Comparison of ENCODE assay signal across 8 mouse cellular contexts in the genomic region with DNA sequence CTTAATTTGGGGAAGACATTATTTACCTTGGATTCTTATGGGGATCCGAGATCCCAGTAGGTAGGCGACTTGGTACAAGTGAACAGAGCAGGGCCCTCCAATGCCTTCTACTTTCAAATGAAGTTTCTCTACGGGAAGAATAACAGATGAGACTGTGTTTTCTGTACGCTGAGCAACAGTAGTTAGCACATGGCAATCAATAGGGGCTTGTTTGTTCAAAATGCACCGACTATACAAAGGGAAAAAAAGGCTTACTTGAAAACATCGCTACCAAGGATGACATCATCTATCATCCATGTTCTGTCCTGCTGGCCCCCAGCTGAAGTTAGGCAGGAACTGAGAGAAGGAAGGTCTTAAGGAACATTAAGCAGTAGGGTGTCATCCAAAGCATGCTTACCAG. TPM values are rescaled to one million over a fixed set of nuclear protein-coding genes. Genes with fewer than 3 reads are reported as not detected.
DNase-seq lines count a peak whose midpoint lies in the region; ATAC-seq and TF ChIP-seq lines count a peak whose summit lies in the region.

A gene (plus strand): TSS at position 301 of the 400 bp plus-strand sequence.

- no peak within 1 kb of the TSS for H3K9ac ChIP-seq in intestine, embryonic 14.5 days (ENCODE audit: low read length)

- no peaks in the 10 kb centered on the region for H3K9me3 ChIP-seq in intestine, embryonic 14.5 days (ENCODE audit: control insufficient read depth, low read length)
- H3K9me3 ChIP-seq in megakaryocyte, embryonic 14.5 days: no peaks in the 10 kb centered on the region

- peaks cover 16% of the 10 kb centered on the region for H3K4me1 ChIP-seq in kidney, adult 2 months (ENCODE audit: control insufficient read depth, insufficient read depth, low read length)
- H3K4me1 ChIP-seq in bone marrow, adult 2 months (ENCODE audit: control insufficient read depth, insufficient read depth, low read length): no peaks in the 10 kb centered on the region; the same call in none of the 2 replicates
- H3K4me1 ChIP-seq in intestine, embryonic 14.5 days (replicated peaks; ENCODE audit: control insufficient read depth, insufficient read depth, low read length): peaks cover 9% of the 10 kb centered on the region; the same call in 1 of the 2 replicates
- H3K4me1 ChIP-seq in megakaryocyte, embryonic 14.5 days: peaks cover 8% of the 10 kb centered on the region; the same call in 1 of the 2 replicates

- H3K4me2 ChIP-seq in intestine, embryonic 14.5 days (ENCODE audit: low read length): no peak within 1 kb of the TSS

- no peak for TF ChIP-seq CTCF in kidney, adult 2 months (conservative IDR thresholded peaks at IDR 0.05; ENCODE audit: insufficient read depth, insufficient read length, low read depth, low read length)
- TF ChIP-seq CTCF in bone marrow, adult 2 months (IDR thresholded peaks at IDR 0.05; ENCODE audit: control insufficient read depth, insufficient read depth, low read length): no peak

- intact Hi-C loops in gastrocnemius, postnatal 36 days (cut with DNase I): no loop called here

- H3K4me3 ChIP-seq in kidney, adult 2 months (ENCODE audit: insufficient read depth, low read depth, low read length): no peak within 1 kb of the TSS
- H3K4me3 ChIP-seq in bone marrow, adult 2 months (replicated peaks; ENCODE audit: control insufficient read depth, low read depth, low read length): no peak within 1 kb of the TSS
- no peak within 1 kb of the TSS for H3K4me3 ChIP-seq in intestine, embryonic 14.5 days (ENCODE audit: low read depth, low read length)
- H3K4me3 ChIP-seq in megakaryocyte, embryonic 14.5 days (replicated peaks): no peak within 1 kb of the TSS

- H3K36me3 ChIP-seq in kidney, adult 2 months (ENCODE audit: control insufficient read depth, insufficient read depth, low read length): no peaks in the 10 kb centered on the region
- no peaks in the 10 kb centered on the region for H3K36me3 ChIP-seq in intestine, embryonic 14.5 days (ENCODE audit: control insufficient read depth, insufficient read depth, low read length)
- no peaks in the 10 kb centered on the region for H3K36me3 ChIP-seq in megakaryocyte, embryonic 14.5 days (replicated peaks; ENCODE audit: low read length)

- TF ChIP-seq POLR2A in kidney, adult 2 months (IDR thresholded peaks at IDR 0.05; ENCODE audit: low read depth, low read length): no peak
- TF ChIP-seq POLR2A in bone marrow, adult 2 months (IDR thresholded peaks at IDR 0.05; ENCODE audit: borderline replicate concordance, control insufficient read depth, low read depth, low read length): no peak

- WGBS in kidney, adult 2 months: 97% methylated on average over 6 of the region's 6 CpGs
- 78% methylated on average over 6 of the region's 6 CpGs for WGBS in bone marrow, adult 2 months
- WGBS in intestine, embryonic 14.5 days: 85% methylated on average over 6 of the region's 6 CpGs

- peak within 1 kb of the TSS; percentile 100; the same call in 1 of the 2 replicates for H3K27ac ChIP-seq in kidney, adult 2 months (ENCODE audit: insufficient read depth, low read depth, low read length)
- no peak within 1 kb of the TSS for H3K27ac ChIP-seq in bone marrow, adult 2 months (ENCODE audit: control insufficient read depth, insufficient read depth, low read depth, low read length, poor library complexity)
- peak within 1 kb of the TSS; percentile 91; the same call in 1 of the 2 replicates for H3K27ac ChIP-seq in intestine, embryonic 14.5 days (ENCODE audit: low read depth)

- no peak for DNase-seq in kidney, adult 2 months
- no peak for DNase-seq in kidney, adult 11 months
- no peak for DNase-seq in gastrocnemius, postnatal 36 days
- DNase-seq in intestine, embryonic 14.5 days (ENCODE audit: low spot score): no peak
- DNase-seq in cerebellum, adult 11 months: no peak
- no peak for DNase-seq in kidney, adult 9 months

- H3K27me3 ChIP-seq in kidney, adult 2 months (replicated peaks; ENCODE audit: control insufficient read depth, insufficient read depth, low read length): no peaks in the 10 kb centered on the region
- H3K27me3 ChIP-seq in intestine, embryonic 14.5 days (replicated peaks; ENCODE audit: control insufficient read depth, insufficient read depth, low read length): no peaks in the 10 kb centered on the region
- no peaks in the 10 kb centered on the region for H3K27me3 ChIP-seq in megakaryocyte, embryonic 14.5 days (replicated peaks)

- no peak for ATAC-seq in intestine, embryonic 14.5 days (replicated peaks; ENCODE audit: low FRiP score, low TSS enrichment, low read depth)

RNA-seq across cellular contexts. Expression of the gene that starts here (rescaled TPM):
- 451 and 505 TPM in 2 replicates for polyA plus RNA-seq in kidney, adult 2 months (2012; rRNA removed)
- 57.8 and 92.0 TPM in 2 replicates for polyA plus RNA-seq in bone marrow, adult 2 months (2011; ENCODE audit: insufficient read depth, insufficient read length, low replicate concordance, missing spikeins)
- 100 to 1,000 TPM; 109 to 124 TPM for total RNA-seq in gastrocnemius, postnatal 36 days (2021)
- polyA plus RNA-seq in intestine, embryonic 14.5 days (2014; fragmentation: Nextera tagmentation; extraction: Ambion mirVana): 153 and 172 TPM in 2 replicates
- 1.7 and 34.5 TPM in 2 replicates for polyA plus RNA-seq in megakaryocyte, embryonic 14.5 days (2012; ENCODE audit: insufficient read depth, low replicate concordance)
